Mouse (Mus musculus) thymus, postnatal 36 days (tissue): ENCODE measurements around the gene Unc79.

ENCODE experiments used
- DNase-seq, 2 experiments: peaks; one replicate each; pipeline ENCODE4 v3.0.0; 2022; ENCODE audit warnings: mixed read lengths in 2 of 2

Gene Unc79

GRCm38 (mm10) chr12:103129395-103130248, 181.0 kb downstream of the Unc79 start:
- DNase-seq = no peak

GRCm38 (mm10) chr12:103131419-103131818, 182.8 kb downstream of the Unc79 start:
- no peak for DNase-seq

DNA sequence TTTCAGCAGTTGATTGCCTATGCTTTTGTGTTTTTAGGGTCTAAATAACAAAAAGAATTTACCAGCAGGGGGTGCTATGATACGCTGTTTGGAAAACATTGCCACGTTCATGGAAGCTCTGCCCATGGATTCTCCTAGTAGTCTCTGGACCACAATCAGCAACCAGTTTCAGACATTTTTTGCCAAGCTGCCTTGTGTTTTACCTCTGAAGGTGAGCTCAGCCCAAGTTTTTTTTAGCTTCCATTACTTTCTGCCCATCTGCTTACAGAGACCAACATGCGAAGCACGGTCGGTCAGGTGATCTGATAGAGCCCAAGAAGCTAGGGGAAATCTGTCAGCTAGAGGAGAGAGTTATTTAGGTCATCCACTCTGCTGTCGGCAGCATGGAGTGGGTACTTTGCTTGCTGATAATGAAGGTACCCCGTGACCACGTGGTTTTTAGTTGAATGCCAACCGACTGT, 193.9 kb downstream of the Unc79 start:
- DNase-seq = peak in 1 of 2 experiments; percentile 2

DNA sequence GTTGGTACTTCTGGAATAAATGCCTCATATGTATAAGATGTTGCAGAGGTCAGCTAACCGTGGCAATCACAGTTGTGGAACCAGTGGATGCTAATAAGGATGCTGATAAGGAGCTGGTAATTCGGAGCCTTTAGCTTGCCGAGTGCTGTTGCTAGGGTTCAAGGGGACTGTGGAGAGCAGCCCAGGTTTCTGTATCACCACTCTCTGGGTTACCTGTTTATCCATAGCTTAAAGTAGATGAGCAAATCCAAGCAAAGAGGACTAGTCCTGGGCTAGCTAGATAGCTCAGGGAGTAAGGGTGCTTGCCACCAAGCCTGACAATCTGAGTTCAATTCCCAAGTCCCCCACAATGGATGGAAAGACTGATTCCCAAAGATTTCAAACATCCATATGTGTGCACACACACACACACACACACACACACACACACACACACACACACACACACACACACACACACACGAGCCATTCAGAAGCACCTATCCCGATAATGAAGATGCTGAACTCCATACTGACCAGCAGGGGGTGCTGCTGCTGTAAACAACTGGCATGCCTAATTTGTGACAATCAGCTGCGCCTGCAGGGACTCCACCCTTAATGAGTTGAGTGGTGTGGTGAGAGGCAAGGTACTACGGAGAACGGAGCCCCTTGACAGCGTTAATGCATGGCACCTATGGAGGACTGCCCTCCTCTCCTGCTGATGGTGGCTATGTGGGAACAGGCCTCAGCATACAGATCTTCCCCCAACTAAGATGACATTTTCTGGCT, 195.3 kb downstream of the Unc79 start:
- peak; percentile 14 to 16 for DNase-seq

GRCm38 (mm10) chr12:103150247-103150646, 201.6 kb downstream of the Unc79 start:
- DNase-seq = no peak

DNA sequence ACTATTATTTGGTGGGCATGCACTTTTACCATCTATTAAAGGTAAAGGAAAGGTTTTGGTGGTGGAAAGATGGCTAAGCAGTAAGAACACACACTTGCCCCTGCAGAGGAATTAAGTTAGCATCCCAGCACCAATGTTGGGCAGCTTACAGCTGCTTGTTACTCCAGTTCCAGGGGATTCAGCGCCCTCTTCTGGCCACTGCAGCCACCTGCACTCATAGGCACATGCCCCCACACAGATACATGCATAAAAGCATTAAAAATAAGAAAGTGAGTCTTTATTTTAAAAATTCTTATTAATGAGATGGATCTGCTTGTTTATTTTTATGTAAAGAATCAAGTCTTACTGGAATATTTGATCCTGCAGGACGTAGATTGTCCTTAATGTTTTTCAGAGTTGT, 206.3 kb downstream of the Unc79 start:
- no peak for DNase-seq

DNA sequence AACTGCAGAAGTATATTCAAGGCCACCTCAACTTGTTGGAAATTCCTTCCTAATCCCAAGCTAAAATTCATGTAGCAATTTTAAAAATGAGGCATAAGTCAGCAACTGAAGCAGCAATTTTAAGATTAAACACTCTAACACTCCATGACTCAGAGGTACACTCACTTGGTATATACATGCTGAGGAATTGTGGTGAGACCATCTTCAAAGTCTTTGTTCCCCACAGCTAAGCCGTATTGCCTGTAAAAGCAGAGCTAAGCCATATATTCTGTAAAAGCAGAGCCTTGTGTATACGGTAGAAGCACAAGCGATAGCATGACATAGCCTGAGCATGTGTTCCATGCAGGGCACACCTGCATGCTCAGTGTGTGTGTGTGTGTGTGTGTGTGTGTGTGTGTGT, 206.7 kb downstream of the Unc79 start:
- DNase-seq = no peak

GRCm38 (mm10) chr12:103157129-103157910, 208.7 kb downstream of the Unc79 start:
- no peak for DNase-seq

DNA sequence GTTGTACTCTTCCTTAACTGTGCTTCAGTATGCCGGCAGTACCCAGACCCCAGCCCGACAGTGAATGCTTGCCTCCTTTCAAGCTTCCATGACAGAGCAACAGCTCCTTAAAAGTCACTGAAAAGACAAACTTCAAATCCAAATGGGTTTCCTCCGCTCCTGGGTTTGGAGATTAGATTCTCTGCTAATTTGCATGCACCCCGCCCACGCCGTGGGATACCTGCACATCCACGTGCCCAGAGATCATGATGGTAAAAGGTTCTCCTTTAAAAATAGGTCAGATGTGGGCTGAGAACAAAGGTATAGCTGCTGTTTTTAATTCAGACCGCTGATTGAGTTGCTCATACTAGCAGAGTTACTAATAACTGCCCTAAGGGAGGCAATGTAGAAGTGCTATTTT, 210.4 kb downstream of the Unc79 start:
- DNase-seq = no peak

- no peak for DNase-seq
These were observed 212.1 kb downstream of the Unc79 start for GRCm38 (mm10) chr12:103160721-103161120.

DNA sequence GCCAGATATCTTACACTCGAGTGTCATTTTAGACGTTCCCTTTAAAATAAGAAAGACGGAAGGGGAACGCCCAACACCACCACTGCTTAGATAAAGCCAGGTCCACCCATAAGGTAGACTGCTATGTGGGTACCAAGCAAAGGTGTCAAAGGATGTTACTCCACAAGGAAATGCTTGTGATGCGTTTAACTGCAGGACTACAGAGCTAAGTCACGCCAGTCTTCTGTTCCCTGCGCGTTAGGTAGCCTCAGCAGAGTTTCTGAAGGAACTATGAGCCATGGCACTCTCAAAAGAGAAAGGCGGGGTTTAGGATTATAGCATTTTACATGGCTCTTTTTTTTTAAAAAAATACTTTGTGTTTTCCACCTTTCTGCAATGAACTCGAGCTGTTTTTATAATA, 214.9 kb downstream of the Unc79 start:
- DNase-seq = no peak

DNA sequence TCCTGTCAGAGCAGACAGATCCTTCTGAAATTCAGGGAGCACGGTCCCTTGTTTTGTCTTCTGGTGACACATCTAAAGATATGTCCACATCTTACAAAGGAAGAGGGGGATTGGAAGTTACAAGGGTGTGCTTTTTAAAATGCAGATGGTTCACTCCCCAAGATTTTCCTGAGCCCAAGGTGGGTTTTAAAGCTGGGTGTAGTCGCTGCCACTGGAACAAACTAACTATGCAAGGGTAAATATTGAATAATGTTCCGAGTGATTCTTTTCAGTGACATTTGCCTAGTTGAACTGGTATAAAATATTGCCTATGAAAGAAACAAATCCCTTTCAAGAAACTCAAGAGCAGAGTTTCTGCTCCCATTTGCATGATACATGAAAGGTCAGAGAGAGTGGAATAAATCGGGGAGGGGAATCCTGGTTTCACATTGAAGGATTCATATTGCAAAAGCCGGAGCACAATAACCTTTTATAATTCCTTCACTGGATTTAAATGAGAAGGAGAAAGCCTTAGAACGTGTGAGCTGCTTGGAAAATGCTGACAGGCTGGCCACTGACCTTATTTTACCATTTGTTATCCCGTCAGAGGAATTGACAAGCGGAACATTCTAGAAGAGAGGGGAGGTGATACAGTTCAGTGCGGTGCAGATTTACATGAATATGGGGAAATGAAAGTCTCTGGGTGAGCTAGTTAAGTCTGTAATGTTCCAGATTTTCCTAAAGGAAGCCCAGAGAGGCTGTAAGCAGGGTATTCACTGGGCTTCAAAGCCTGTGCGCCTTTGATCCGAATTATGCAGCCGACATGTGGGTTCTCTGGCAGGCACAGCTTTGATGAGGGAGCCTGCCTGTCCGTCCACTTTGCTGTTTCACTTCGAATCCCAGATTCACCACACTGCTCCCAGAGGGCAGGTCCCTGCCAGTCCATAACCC, 215.7 kb downstream of the Unc79 start:
- no peak for DNase-seq

DNA sequence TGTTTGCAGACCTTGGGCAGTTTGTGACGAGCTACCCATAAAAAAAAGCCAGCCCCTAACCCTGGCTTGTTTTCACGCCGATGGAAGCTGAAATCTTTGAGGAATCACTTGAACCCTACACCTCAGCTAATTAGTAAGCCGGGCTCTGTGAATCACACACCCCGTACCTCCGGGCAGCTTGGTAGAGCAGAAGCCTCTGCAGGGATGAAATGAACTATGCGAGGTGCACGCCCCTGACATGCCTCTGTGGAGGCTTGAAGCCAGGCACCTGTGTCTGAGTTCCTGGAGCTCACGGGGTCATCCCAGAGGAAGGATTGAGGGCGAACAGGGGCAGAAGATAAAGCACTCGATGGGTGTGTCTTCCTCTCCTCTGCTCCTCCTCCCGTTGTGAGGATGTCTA, 220.2 kb downstream of the Unc79 start:
- no peak for DNase-seq

GRCm38 (mm10) chr12:103183057-103183456, 234.4 kb downstream of the Unc79 start:
- no peak for DNase-seq

DNA sequence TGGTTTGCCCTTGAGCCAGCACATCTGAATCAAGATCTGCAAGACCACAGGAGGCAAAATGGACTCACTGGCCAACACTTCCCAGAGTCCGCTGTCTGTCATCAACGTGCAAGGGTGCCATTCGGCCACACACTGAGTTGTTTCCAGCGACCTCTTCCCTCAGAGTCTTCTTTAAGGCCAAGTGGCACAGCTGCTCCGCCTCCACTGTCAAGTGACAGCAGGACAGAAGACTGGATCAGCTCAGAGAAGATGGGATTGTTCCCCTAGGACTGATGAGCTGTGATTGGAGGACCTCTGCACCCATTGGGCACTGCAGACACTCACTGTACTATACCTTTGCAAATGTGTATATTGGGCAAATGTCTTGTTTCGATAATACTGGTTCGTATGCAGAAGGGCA, 238.4 kb downstream of the Unc79 start:
- no peak for DNase-seq

GRCm38 (mm10) chr12:103188223-103188622, 239.6 kb downstream of the Unc79 start:
- no peak for DNase-seq

DNA sequence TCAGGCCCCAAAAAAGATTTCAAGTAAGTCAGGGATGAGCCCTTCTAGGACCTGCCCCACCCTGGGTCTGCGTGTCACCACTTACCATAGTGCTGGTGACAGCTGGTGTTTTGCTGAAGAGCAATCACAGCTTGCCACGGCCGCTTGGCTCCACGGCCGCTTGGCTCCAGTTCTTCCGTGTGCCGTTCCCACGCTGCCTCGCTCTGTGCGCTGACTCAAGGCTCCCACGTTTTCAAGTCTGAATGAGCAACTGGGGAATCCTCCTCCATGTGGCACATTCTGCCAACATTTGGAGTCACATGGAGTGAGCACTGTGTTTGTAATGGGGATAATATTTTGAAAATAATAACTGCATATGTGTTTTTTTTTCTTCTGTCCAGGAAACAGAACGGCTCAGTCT, 241.1 kb downstream of the Unc79 start:
- DNase-seq = no peak

DNA sequence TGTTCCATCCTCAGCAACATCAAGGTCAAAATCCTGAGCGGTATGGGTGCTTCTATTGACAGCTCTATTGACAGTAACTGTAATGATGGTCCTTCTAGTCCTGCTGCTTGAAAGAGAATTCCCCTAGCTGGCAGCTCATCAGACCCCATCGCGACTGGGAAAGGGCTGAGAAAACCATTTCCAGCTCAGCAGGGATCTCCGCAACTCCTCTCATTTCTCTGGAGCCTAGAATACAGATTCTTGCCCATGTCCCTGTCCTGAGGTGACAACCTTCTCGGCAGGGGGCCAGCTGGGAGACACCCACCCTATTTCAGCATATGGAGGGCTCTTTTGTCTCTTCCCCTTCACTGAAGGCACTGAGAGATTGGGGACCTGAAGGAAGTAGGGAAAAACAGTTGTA, 244.3 kb downstream of the Unc79 start:
- DNase-seq = no peak

- no peak for DNase-seq
These were observed 254.2 kb downstream of the Unc79 start for GRCm38 (mm10) chr12:103202592-103203544.

DNA sequence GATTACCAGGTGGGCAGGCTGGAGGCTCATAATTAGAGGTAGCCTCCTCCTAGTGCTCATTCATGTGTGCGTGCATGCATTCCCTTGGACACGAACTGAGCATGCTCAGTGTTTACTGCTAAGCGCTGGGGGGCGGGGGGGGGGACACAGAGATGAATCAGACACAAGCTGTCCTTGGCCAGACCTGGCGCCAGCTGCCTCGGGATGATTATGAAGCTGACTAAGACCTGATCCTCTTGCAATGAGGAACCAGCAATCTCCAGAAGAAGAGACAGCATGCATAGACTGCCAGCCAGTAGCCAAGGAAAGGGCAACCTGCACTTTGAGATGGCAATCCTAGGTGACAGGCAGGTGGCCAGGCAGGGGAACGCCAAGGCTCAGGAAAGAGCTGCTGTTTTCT, 256.9 kb downstream of the Unc79 start:
- DNase-seq = no peak

GRCm38 (mm10) chr12:103209581-103209980, 260.9 kb downstream of the Unc79 start:
- DNase-seq = no peak
